Mouse (Mus musculus): ENCODE data around the gene Vmn1r91. TPM values are rescaled to one million over a fixed set of nuclear protein-coding genes. Genes with fewer than 3 reads are reported as not detected.
"Not testable (repeated sequence)": the region's sequence is repeated elsewhere in the genome, so short reads cannot be mapped to it uniquely, and the experiment has no call there.

Vmn1r91 gene
- not detected in 2 replicates for polyA plus RNA-seq (2014; fragmentation: Nextera tagmentation; extraction: Ambion mirVana)

GRCm38 (mm10) chr7:20099380-20099779, at the start of gene Vmn1r91:
Gene Vmn1r91, plus strand, starts transcription at chr7:20099680.
- H3K4me1 ChIP-seq (ENCODE audit: insufficient read depth); H3K36me3 ChIP-seq (ENCODE audit: insufficient read depth); H3K4me2 ChIP-seq; H3K27me3 ChIP-seq (ENCODE audit: insufficient read depth, low read length); H3K9ac ChIP-seq; ATAC-seq (ENCODE audit: insufficient read depth); H3K27ac ChIP-seq (ENCODE audit: low read depth); H3K4me3 ChIP-seq (ENCODE audit: low read depth, low read length); DNase-seq; H3K9me3 ChIP-seq (ENCODE audit: low read depth, low read length): not testable (repeated sequence)
- WGBS: 74% methylated on average over 5 of the region's 5 CpGs

GRCm38 (mm10) chr7:20064100-20064499, 35.4 kb upstream of the Vmn1r91 start:
- not testable (repeated sequence) for H3K4me1 ChIP-seq (ENCODE audit: insufficient read depth); H3K4me3 ChIP-seq (ENCODE audit: low read depth, low read length); H3K27ac ChIP-seq (ENCODE audit: low read depth); DNase-seq; ATAC-seq (ENCODE audit: insufficient read depth); H3K36me3 ChIP-seq (ENCODE audit: insufficient read depth); H3K9ac ChIP-seq; H3K9me3 ChIP-seq (ENCODE audit: low read depth, low read length); H3K27me3 ChIP-seq (ENCODE audit: insufficient read depth, low read length); H3K4me2 ChIP-seq
- WGBS: 67% methylated on average over 4 of the region's 4 CpGs

GRCm38 (mm10) chr7:20078118-20078517, 21.4 kb upstream of the Vmn1r91 start:
- H3K27ac ChIP-seq (ENCODE audit: low read depth); H3K36me3 ChIP-seq (ENCODE audit: insufficient read depth); H3K27me3 ChIP-seq (ENCODE audit: insufficient read depth, low read length); H3K9ac ChIP-seq; H3K4me3 ChIP-seq (ENCODE audit: low read depth, low read length); H3K4me2 ChIP-seq; H3K4me1 ChIP-seq (ENCODE audit: insufficient read depth); DNase-seq; H3K9me3 ChIP-seq (ENCODE audit: low read depth, low read length); ATAC-seq (ENCODE audit: insufficient read depth): not testable (repeated sequence)
- 73% methylated on average over 18 of the region's 18 CpGs for WGBS

DNA sequence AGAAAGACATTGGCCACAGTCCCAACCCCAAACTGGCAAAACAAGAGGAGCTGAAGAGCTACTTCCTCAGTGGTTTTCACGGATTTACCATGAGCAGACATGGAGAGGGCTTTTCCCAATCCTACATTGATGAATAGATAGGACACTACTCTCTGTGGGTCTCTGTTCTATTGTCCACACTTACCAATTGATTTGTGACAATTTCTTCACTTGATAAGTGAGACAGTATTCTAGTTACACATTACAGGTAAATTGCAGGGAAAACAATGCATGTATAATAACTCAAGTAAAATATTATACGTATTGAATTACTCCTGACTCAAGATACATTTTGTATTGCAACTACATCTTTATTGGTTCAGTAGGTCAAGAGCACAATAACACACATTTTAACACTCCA, 23.0 kb downstream of the Vmn1r91 start, which contains the start of gene Gm16442:
Gm16442 (minus strand) TSS at position 101 of the 400 bp plus-strand sequence.
- not testable (repeated sequence) for H3K27ac ChIP-seq (ENCODE audit: low read depth); H3K4me3 ChIP-seq (ENCODE audit: low read depth, low read length); H3K36me3 ChIP-seq (ENCODE audit: insufficient read depth); DNase-seq; H3K9ac ChIP-seq; ATAC-seq (ENCODE audit: insufficient read depth); H3K4me2 ChIP-seq; H3K9me3 ChIP-seq (ENCODE audit: low read depth, low read length); H3K4me1 ChIP-seq (ENCODE audit: insufficient read depth); H3K27me3 ChIP-seq (ENCODE audit: insufficient read depth, low read length)
- no CpG with 5 or more reads among the region's 2 CpGs for WGBS

DNA sequence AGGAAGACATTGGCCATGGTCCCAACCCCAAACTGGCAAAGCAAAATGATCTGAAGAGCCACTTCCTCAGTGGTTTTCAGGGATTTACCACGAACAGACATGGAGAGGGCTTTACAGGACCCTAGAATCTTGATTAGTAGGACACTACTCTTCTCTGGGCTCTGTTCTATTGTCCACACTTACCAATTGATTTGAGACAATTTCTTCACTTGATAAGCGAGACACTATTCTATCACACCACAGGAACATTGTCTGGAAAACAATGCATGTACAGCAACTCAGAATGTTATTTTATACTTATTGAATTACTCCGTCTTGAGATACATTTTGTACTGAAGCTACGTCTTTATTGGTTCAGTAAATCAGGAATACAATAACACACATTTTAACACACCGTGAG, 39.5 kb downstream of the Vmn1r91 start, which contains the start of gene Vmn1r93:
Vmn1r93 (minus strand) TSS at position 101 of the 400 bp plus-strand sequence.
- H3K36me3 ChIP-seq (ENCODE audit: insufficient read depth); DNase-seq; H3K4me1 ChIP-seq (ENCODE audit: insufficient read depth); H3K27ac ChIP-seq (ENCODE audit: low read depth); H3K27me3 ChIP-seq (ENCODE audit: insufficient read depth, low read length); H3K4me2 ChIP-seq; H3K4me3 ChIP-seq (ENCODE audit: low read depth, low read length); ATAC-seq (ENCODE audit: insufficient read depth); H3K9me3 ChIP-seq (ENCODE audit: low read depth, low read length); H3K9ac ChIP-seq: not testable (repeated sequence)
- WGBS: no CpG with 5 or more reads among the region's 5 CpGs

Other genes starting within 250 kb of the Vmn1r91 start
- not detected in 2 replicates for gene Gm19345, start 247.7 kb upstream of the Vmn1r91 start, polyA plus RNA-seq (2014; fragmentation: Nextera tagmentation; extraction: Ambion mirVana)
- not detected in 2 replicates for gene Ceacam16, start 238.4 kb upstream of the Vmn1r91 start, polyA plus RNA-seq (2014; fragmentation: Nextera tagmentation; extraction: Ambion mirVana)
- not detected in 2 replicates for gene Ceacam19, start 211.7 kb upstream of the Vmn1r91 start, polyA plus RNA-seq (2014; fragmentation: Nextera tagmentation; extraction: Ambion mirVana)
- gene Pvr, start 178.5 kb upstream of the Vmn1r91 start, polyA plus RNA-seq (2014; fragmentation: Nextera tagmentation; extraction: Ambion mirVana): 13.0 and 13.2 TPM in 2 replicates
- gene Igsf23, start 148.9 kb upstream of the Vmn1r91 start, polyA plus RNA-seq (2014; fragmentation: Nextera tagmentation; extraction: Ambion mirVana): 1.2 and 1.3 TPM in 2 replicates
- gene Ceacam20, start 134.3 kb upstream of the Vmn1r91 start, polyA plus RNA-seq (2014; fragmentation: Nextera tagmentation; extraction: Ambion mirVana): not detected in 2 replicates
- not detected in 2 replicates for gene Nlrp9b, start 108.2 kb upstream of the Vmn1r91 start, polyA plus RNA-seq (2014; fragmentation: Nextera tagmentation; extraction: Ambion mirVana)
- gene Gm16442, start 22.9 kb downstream of the Vmn1r91 start, polyA plus RNA-seq (2014; fragmentation: Nextera tagmentation; extraction: Ambion mirVana): not detected in 2 replicates
- gene Vmn1r93, start 39.4 kb downstream of the Vmn1r91 start, polyA plus RNA-seq (2014; fragmentation: Nextera tagmentation; extraction: Ambion mirVana): not detected in 2 replicates
- gene Vmn1r94, start 68.7 kb downstream of the Vmn1r91 start, polyA plus RNA-seq (2014; fragmentation: Nextera tagmentation; extraction: Ambion mirVana): not detected in 2 replicates
- gene Vmn1r95, start 94.0 kb downstream of the Vmn1r91 start, polyA plus RNA-seq (2014; fragmentation: Nextera tagmentation; extraction: Ambion mirVana): not detected in 2 replicates
- not detected in 2 replicates for gene Gm6164, start 105.9 kb downstream of the Vmn1r91 start, polyA plus RNA-seq (2014; fragmentation: Nextera tagmentation; extraction: Ambion mirVana)
- not detected in 2 replicates for gene Gm4498, start 134.1 kb downstream of the Vmn1r91 start, polyA plus RNA-seq (2014; fragmentation: Nextera tagmentation; extraction: Ambion mirVana)
- not detected in 2 replicates for gene Gm5890, start 163.2 kb downstream of the Vmn1r91 start, polyA plus RNA-seq (2014; fragmentation: Nextera tagmentation; extraction: Ambion mirVana)
- gene Gm4133, start 234.4 kb downstream of the Vmn1r91 start, polyA plus RNA-seq (2014; fragmentation: Nextera tagmentation; extraction: Ambion mirVana): not detected in 2 replicates

Measured in lung, embryonic 14.5 days (tissue).